In the genomic region with DNA sequence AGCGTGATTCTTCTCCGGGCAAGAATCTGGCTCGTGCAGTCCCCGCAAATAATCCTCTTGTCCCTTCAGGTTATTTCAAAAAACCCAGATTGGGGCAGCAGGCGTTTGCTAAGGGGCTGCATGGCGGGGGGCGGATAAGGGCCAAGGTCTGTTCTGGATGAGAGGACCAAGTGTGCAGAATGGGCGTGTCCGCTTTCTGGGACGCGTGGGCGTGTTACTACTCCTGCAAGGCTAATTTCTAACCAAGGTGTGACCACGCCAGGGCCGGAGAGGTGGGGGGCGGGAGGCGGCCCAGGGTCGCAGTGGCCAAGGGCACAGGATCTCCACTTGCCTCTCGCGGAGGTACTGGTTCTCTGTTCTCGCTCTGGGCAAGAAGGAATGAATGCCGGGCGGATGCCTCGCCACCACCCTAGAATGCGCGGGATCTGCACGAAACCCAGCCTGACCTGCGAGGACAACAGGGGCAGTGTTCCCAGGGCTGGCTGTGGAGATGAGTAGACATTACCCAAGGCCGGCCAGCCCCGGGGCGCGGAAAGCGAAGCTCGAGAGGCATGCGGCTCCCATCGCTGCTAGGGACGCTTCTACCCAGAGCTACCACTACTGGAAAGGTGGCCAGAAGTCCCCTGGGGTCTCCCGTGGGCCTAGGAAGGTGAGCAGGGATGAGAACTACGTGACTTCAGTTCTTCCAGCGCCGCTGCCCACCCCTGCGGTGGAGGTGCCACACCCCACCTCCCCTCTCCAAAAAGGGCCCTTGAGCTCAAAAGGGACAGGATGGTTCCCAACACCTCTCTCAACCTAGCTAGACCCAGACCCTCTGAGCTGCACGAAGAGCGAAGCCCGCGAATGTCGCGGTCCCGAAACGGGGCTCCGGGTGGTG, we compare ENCODE assay signal across 8 mouse cellular contexts. TPM values are rescaled to one million over a fixed set of nuclear protein-coding genes. Genes with fewer than 3 reads are reported as not detected.
DNase-seq lines count a peak whose midpoint lies in the region; ATAC-seq and TF ChIP-seq lines count a peak whose summit lies in the region.

No protein-coding gene starts in this region.

- H3K4me3 ChIP-seq in kidney, embryonic 14.5 days (ENCODE audit: low read length) = peak overlapping the region; percentile 59
- peak overlapping the region; percentile 57 for H3K4me3 ChIP-seq in heart, postnatal 0 days (ENCODE audit: low read depth, low read length)
- peak overlapping the region; percentile 56 for H3K4me3 ChIP-seq in midbrain, embryonic 14.5 days (replicated peaks; ENCODE audit: low read depth, low read length)

- H3K9ac ChIP-seq in kidney, embryonic 14.5 days (ENCODE audit: low read depth, low read length) = no peak overlapping the region
- H3K9ac ChIP-seq in heart, postnatal 0 days (replicated peaks; ENCODE audit: low read depth, low read length) = no peak overlapping the region
- H3K9ac ChIP-seq in midbrain, embryonic 14.5 days (replicated peaks; ENCODE audit: low read length) = peak overlapping the region; percentile 61; the same call in 1 of the 2 replicates

- TF ChIP-seq EP300 in heart, postnatal 0 days (IDR thresholded peaks at IDR 0.05; ENCODE audit: low read depth) = no peak

- H3K9me3 ChIP-seq in kidney, embryonic 14.5 days (ENCODE audit: control insufficient read depth, low read length) = no peaks in the 10 kb centered on the region
- H3K9me3 ChIP-seq in heart, postnatal 0 days (replicated peaks; ENCODE audit: control insufficient read depth, low read length) = no peaks in the 10 kb centered on the region
- no peaks in the 10 kb centered on the region for H3K9me3 ChIP-seq in midbrain, embryonic 14.5 days (ENCODE audit: control insufficient read depth, low read length)

- peak overlapping the region; percentile 100 for H3K4me2 ChIP-seq in kidney, embryonic 14.5 days (replicated peaks; ENCODE audit: low read depth, low read length)
- H3K4me2 ChIP-seq in heart, postnatal 0 days (ENCODE audit: low read depth, low read length) = peak overlapping the region; percentile 92
- peak overlapping the region; percentile 99 for H3K4me2 ChIP-seq in midbrain, embryonic 14.5 days (ENCODE audit: low read length)

- 4% methylated on average over 50 of the region's 50 CpGs for WGBS in kidney, embryonic 14.5 days
- 6% methylated on average over 50 of the region's 50 CpGs for WGBS in heart, postnatal 0 days
- WGBS in midbrain, embryonic 14.5 days = 5% methylated on average over 50 of the region's 50 CpGs

- TF ChIP-seq CTCF in heart, postnatal 0 days (IDR thresholded peaks at IDR 0.05; ENCODE audit: low read depth) = no peak

- H3K27ac ChIP-seq in kidney, embryonic 14.5 days (ENCODE audit: low read depth, low read length) = no peak overlapping the region
- H3K27ac ChIP-seq in heart, postnatal 0 days (ENCODE audit: low read depth) = no peak overlapping the region
- no peak overlapping the region for H3K27ac ChIP-seq in midbrain, embryonic 14.5 days (replicated peaks; ENCODE audit: low read depth, low read length)

- peaks cover 55% of the 10 kb centered on the region for H3K27me3 ChIP-seq in kidney, embryonic 14.5 days (ENCODE audit: control insufficient read depth, insufficient read depth, low read length)
- H3K27me3 ChIP-seq in heart, postnatal 0 days (ENCODE audit: control insufficient read depth, insufficient read depth, low read length) = peaks cover 63% of the 10 kb centered on the region
- H3K27me3 ChIP-seq in midbrain, embryonic 14.5 days (ENCODE audit: control insufficient read depth, insufficient read depth, low read length) = peaks cover 48% of the 10 kb centered on the region

- DNase-seq in kidney, postnatal 25 days = no peak
- peak; percentile 38 to 55 for DNase-seq in adrenal gland, postnatal 36 days
- DNase-seq in heart, postnatal 0 days (ENCODE audit: low spot score) = no peak
- peak; percentile 23 for DNase-seq in midbrain, embryonic 14.5 days
- no peak for DNase-seq in layer of hippocampus, adult 9-10 months (ENCODE audit: low spot score)
- no peak for DNase-seq in cerebellum, postnatal 4 days (ENCODE audit: low spot score in 2 of 2)
- no peak for DNase-seq in gastrocnemius, postnatal 25 days

- peaks cover 17% of the 10 kb centered on the region for H3K4me1 ChIP-seq in kidney, embryonic 14.5 days (ENCODE audit: control insufficient read depth, insufficient read depth, low read length)
- peaks cover 8% of the 10 kb centered on the region; the same call in 1 of the 2 replicates for H3K4me1 ChIP-seq in heart, postnatal 0 days (ENCODE audit: control insufficient read depth, insufficient read depth)
- peaks cover 9% of the 10 kb centered on the region; the same call in 1 of the 2 replicates for H3K4me1 ChIP-seq in midbrain, embryonic 14.5 days (ENCODE audit: control insufficient read depth, insufficient read depth, low read length)

- no peaks in the 10 kb centered on the region for H3K36me3 ChIP-seq in kidney, embryonic 14.5 days (ENCODE audit: control insufficient read depth, insufficient read depth, low read length)
- no peaks in the 10 kb centered on the region for H3K36me3 ChIP-seq in heart, postnatal 0 days (replicated peaks; ENCODE audit: control insufficient read depth, insufficient read depth, low read length)
- H3K36me3 ChIP-seq in midbrain, embryonic 14.5 days (ENCODE audit: control insufficient read depth, insufficient read depth, low read length) = no peaks in the 10 kb centered on the region

- no peak for ATAC-seq in kidney, embryonic 14.5 days (ENCODE audit: low FRiP score, low TSS enrichment)
- no peak for ATAC-seq in heart, postnatal 0 days (ENCODE audit: insufficient read depth, low read depth)
- ATAC-seq in midbrain, embryonic 14.5 days (ENCODE audit: low FRiP score, low TSS enrichment) = no peak

RNA-seq across cellular contexts. Expression of gene Cdh23, which starts 10.3 kb away (rescaled TPM):
- 0.57 and 0.89 TPM in 2 replicates for polyA plus RNA-seq in kidney, embryonic 14.5 days (2014; fragmentation: Nextera tagmentation; extraction: Ambion mirVana)
- 1 to 10 TPM in 1 of 2 experiments, under 1 TPM in 1; 0.79 to 2.0 TPM for total RNA-seq in adrenal gland, postnatal 36 days (2021)
- 0.15 and 0.23 TPM in 2 replicates for total RNA-seq in heart, postnatal 0 days (2014; rRNA removed; ENCODE audit: low replicate concordance)
- polyA plus RNA-seq in heart, postnatal 0 days (2015; fragmentation: Nextera tagmentation; extraction: Ambion mirVana) = 0.16 and 0.23 TPM in 2 replicates
- 4.8 and 5.0 TPM in 2 replicates for polyA plus RNA-seq in midbrain, embryonic 14.5 days (2014; fragmentation: Nextera tagmentation; extraction: Ambion mirVana)
- 1 to 10 TPM; 2.2 to 3.8 TPM for total RNA-seq in gastrocnemius, postnatal 25 days (2021)

Comparison
In these comparisons a context has a peak if more than half of its experiments do, and no peak if none do; other contexts are left out.
1. DNase-seq: peak in adrenal gland, postnatal 36 days (2 of 2) and midbrain, embryonic 14.5 days (single experiment); none in kidney, postnatal 25 days (0 of 2), heart, postnatal 0 days (single experiment), layer of hippocampus, adult 9-10 months (single experiment), cerebellum, postnatal 4 days (0 of 2) and gastrocnemius, postnatal 25 days (single experiment).
2. Peak in every context shown above with its lines, with median percentiles within 50 percentile points of each other: H3K4me2 ChIP-seq and H3K4me3 ChIP-seq.